Mouse (Mus musculus) brain, embryonic 14.5 days (tissue): ENCODE data around the gene Pbx4.

ENCODE experiments used
- CTCF ChIP-seq: fragments of 200-500 bp; IDR thresholded peaks from 2 replicates; pipeline ENCODE4 v1.5.1; 2012; ENCODE audit warnings: inconsistent platforms, mild to moderate bottlenecking, moderate library complexity, borderline replicate concordance; ENCODE audit not compliant: insufficient read depth, insufficient read length; ENCODE audit errors: extremely low read depth
- POLR2A ChIP-seq: fragments of 200-500 bp; IDR thresholded peaks from 2 replicates; pipeline ENCODE4 v1.6.1; 2012; ENCODE audit warnings: mild to moderate bottlenecking, inconsistent platforms, borderline replicate concordance; ENCODE audit not compliant: poor library complexity, insufficient read depth, insufficient read length, severe bottlenecking; ENCODE audit errors: extremely low read depth

GRCm38 (mm10) chr8:69897857-69898256, 65.6 kb downstream of the Pbx4 start:
- no peak for TF ChIP-seq POLR2A
- no peak for TF ChIP-seq CTCF
